Mouse (Mus musculus): ENCODE measurements around the gene Chpf. TPM values are rescaled to one million over a fixed set of nuclear protein-coding genes. Genes with fewer than 3 reads are reported as not detected.
A peak's percentile ranks its signal among the peaks of the same experiment; 100 is the strongest.

Chpf gene
- polyA plus RNA-seq, 3 experiments from 2014 or later: 5.5 to 6.9 (median 5.6) TPM

GRCm38 (mm10) chr1:75458025-75458788 lies 20.9 kb downstream of the Chpf start:
- no peak for ATAC-seq

GRCm38 (mm10) chr1:75457710-75458024 lies 21.4 kb downstream of the Chpf start:
- ATAC-seq: no peak

GRCm38 (mm10) chr1:75456746-75457564 lies 22.2 kb downstream of the Chpf start:
- ATAC-seq: no peak

GRCm38 (mm10) chr1:75455948-75456347 lies 23.2 kb downstream of the Chpf start:
- ATAC-seq: no peak

GRCm38 (mm10) chr1:75455433-75455832 lies 23.7 kb downstream of the Chpf start:
- no peak for ATAC-seq

- no peak for ATAC-seq
These were observed 27.2 kb downstream of the Chpf start for GRCm38 (mm10) chr1:75451900-75452299.

- no peak for ATAC-seq
These were observed 28.6 kb downstream of the Chpf start, which contains the start of gene Asic4 for GRCm38 (mm10) chr1:75450314-75451005. Gene Asic4 (plus strand): TSS chr1:75450436.

- no peak for ATAC-seq
These were observed 29.6 kb downstream of the Chpf start for GRCm38 (mm10) chr1:75449377-75450135.

GRCm38 (mm10) chr1:75448937-75449336 lies 30.2 kb downstream of the Chpf start:
- no peak for ATAC-seq

- ATAC-seq: no peak
These were observed 31.1 kb downstream of the Chpf start for GRCm38 (mm10) chr1:75448052-75448431.

GRCm38 (mm10) chr1:75447265-75448051 lies 31.6 kb downstream of the Chpf start:
- no peak for ATAC-seq

- no peak for ATAC-seq
These were observed 32.5 kb downstream of the Chpf start for GRCm38 (mm10) chr1:75446656-75447055.

GRCm38 (mm10) chr1:75445751-75446611 lies 33.1 kb downstream of the Chpf start:
- ATAC-seq: peak; percentile 81

GRCm38 (mm10) chr1:75445141-75445701 lies 33.9 kb downstream of the Chpf start:
- no peak for ATAC-seq

GRCm38 (mm10) chr1:75444208-75444607 lies 34.9 kb downstream of the Chpf start:
- ATAC-seq: no peak

- no peak for ATAC-seq
These were observed 35.7 kb downstream of the Chpf start for GRCm38 (mm10) chr1:75443247-75444024.

GRCm38 (mm10) chr1:75442811-75443210 lies 36.3 kb downstream of the Chpf start:
- no peak for ATAC-seq

- no peak for ATAC-seq
These were observed 36.9 kb downstream of the Chpf start for GRCm38 (mm10) chr1:75442171-75442570.

- no peak for ATAC-seq
These were observed 37.6 kb downstream of the Chpf start for GRCm38 (mm10) chr1:75441471-75441996.
